Mouse (Mus musculus): Measurements from ENCODE around the gene Dscaml1. TPM values are rescaled to one million over a fixed set of nuclear protein-coding genes. Genes with fewer than 3 reads are reported as not detected.

Dscaml1 gene
- polyA plus RNA-seq, 1 experiment from 2014 or later, result 2.3 TPM

- Histone ChIP-seq H3K4me3 (no peak overlapping the region), H3K9ac (replicated peaks) (no peak overlapping the region), H3K4me2 (replicated peaks) (no peak overlapping the region), H3K27ac (replicated peaks) (no peak overlapping the region), H3K4me1 (0 out of 2 replicates have a peak, but pooled peaks cover 5% of the 10 kb centered on the region), H3K27me3 (peaks cover 15% of the 10 kb centered on the region), H3K36me3 (no peaks in the 10 kb centered on the region), H3K9me3 (no peaks in the 10 kb centered on the region)
- WGBS, result 70% methylated on average over 4 of the region's 4 CpGs
- ATAC-seq (ENCODE audit: low FRiP score, low read depth), result no peak
Observed at GRCm38 (mm10) chr9:45412700-45413477, 13.5 kb upstream of the Dscaml1 start.

GRCm38 (mm10) chr9:45413478-45414140 is 12.8 kb upstream of the Dscaml1 start:
- peaks cover 18% of the 10 kb centered on the region for H3K27me3 ChIP-seq
- H3K27ac ChIP-seq (replicated peaks), result no peak overlapping the region
- H3K9ac ChIP-seq (replicated peaks), result no peak overlapping the region
- H3K9me3 ChIP-seq, result no peaks in the 10 kb centered on the region
- 0 out of 2 replicates have a peak, but pooled peaks cover 4% of the 10 kb centered on the region for H3K4me1 ChIP-seq
- H3K4me3 ChIP-seq, result no peak overlapping the region
- WGBS, result 58% methylated on average over 5 of the region's 5 CpGs
- H3K36me3 ChIP-seq, result no peaks in the 10 kb centered on the region
- H3K4me2 ChIP-seq (replicated peaks), result no peak overlapping the region
- no peak for ATAC-seq (ENCODE audit: low FRiP score, low read depth)

GRCm38 (mm10) chr9:45415912-45416311 is 10.5 kb upstream of the Dscaml1 start:
- H3K27ac ChIP-seq (replicated peaks), result no peak overlapping the region
- H3K27me3 ChIP-seq, result peaks cover 12% of the 10 kb centered on the region
- no peak overlapping the region for H3K4me3 ChIP-seq
- no peak for ATAC-seq (ENCODE audit: low FRiP score, low read depth)
- no peak overlapping the region for H3K9ac ChIP-seq (replicated peaks)
- no peaks in the 10 kb centered on the region for H3K9me3 ChIP-seq
- no peak overlapping the region for H3K4me2 ChIP-seq (replicated peaks)
- H3K4me1 ChIP-seq, result 0 out of 2 replicates have a peak, but pooled peaks cover 4% of the 10 kb centered on the region
- H3K36me3 ChIP-seq, result no peaks in the 10 kb centered on the region
- 43% methylated on average over 4 of the region's 4 CpGs for WGBS

GRCm38 (mm10) chr9:45417245-45417644 is 9.2 kb upstream of the Dscaml1 start:
- peaks cover 17% of the 10 kb centered on the region for H3K27me3 ChIP-seq
- H3K4me1 ChIP-seq, result no peaks in the 10 kb centered on the region
- no peak overlapping the region for H3K9ac ChIP-seq (replicated peaks)
- H3K36me3 ChIP-seq, result no peaks in the 10 kb centered on the region
- ATAC-seq (ENCODE audit: low FRiP score, low read depth), result no peak
- H3K4me2 ChIP-seq (replicated peaks), result no peak overlapping the region
- WGBS, result 32% methylated on average over 8 of the region's 8 CpGs
- H3K27ac ChIP-seq (replicated peaks), result no peak overlapping the region
- H3K9me3 ChIP-seq, result no peaks in the 10 kb centered on the region
- H3K4me3 ChIP-seq, result no peak overlapping the region

GRCm38 (mm10) chr9:45418252-45418651 is 8.2 kb upstream of the Dscaml1 start:
- H3K4me2 ChIP-seq (replicated peaks), result no peak overlapping the region
- H3K36me3 ChIP-seq, result no peaks in the 10 kb centered on the region
- H3K9me3 ChIP-seq, result no peaks in the 10 kb centered on the region
- no peak overlapping the region for H3K9ac ChIP-seq (replicated peaks)
- H3K27ac ChIP-seq (replicated peaks), result no peak overlapping the region
- WGBS, result 62% methylated on average over 8 of the region's 8 CpGs
- ATAC-seq (ENCODE audit: low FRiP score, low read depth), result no peak
- peaks cover 14% of the 10 kb centered on the region for H3K27me3 ChIP-seq
- no peak overlapping the region for H3K4me3 ChIP-seq
- H3K4me1 ChIP-seq, result no peaks in the 10 kb centered on the region

GRCm38 (mm10) chr9:45421209-45421608 is 5.2 kb upstream of the Dscaml1 start:
- ATAC-seq (ENCODE audit: low FRiP score, low read depth), result no peak
- Histone ChIP-seq H3K9me3 (no peaks in the 10 kb centered on the region), H3K27ac (replicated peaks) (no peak overlapping the region), H3K4me2 (replicated peaks) (no peak overlapping the region), H3K27me3 (peaks cover 16% of the 10 kb centered on the region), H3K9ac (replicated peaks) (no peak overlapping the region), H3K4me1 (no peaks in the 10 kb centered on the region), H3K4me3 (no peak overlapping the region), H3K36me3 (no peaks in the 10 kb centered on the region)
- WGBS, result 64% methylated on average over 8 of the region's 8 CpGs

GRCm38 (mm10) chr9:45422761-45423298 is 3.6 kb upstream of the Dscaml1 start:
- WGBS, result 79% methylated on average over 7 of the region's 7 CpGs
- Histone ChIP-seq H3K9ac (replicated peaks) (no peak overlapping the region), H3K27me3 (peaks cover 27% of the 10 kb centered on the region), H3K4me1 (no peaks in the 10 kb centered on the region), H3K36me3 (no peaks in the 10 kb centered on the region), H3K27ac (replicated peaks) (no peak overlapping the region), H3K4me3 (no peak overlapping the region), H3K9me3 (no peaks in the 10 kb centered on the region), H3K4me2 (replicated peaks) (no peak overlapping the region)
- no peak for ATAC-seq (ENCODE audit: low FRiP score, low read depth)

- 33% methylated on average over 5 of the region's 5 CpGs for WGBS
- H3K27me3 ChIP-seq, result peaks cover 66% of the 10 kb centered on the region
- ATAC-seq (ENCODE audit: low FRiP score, low read depth), result no peak
- H3K9me3 ChIP-seq, result no peaks in the 10 kb centered on the region
- H3K36me3 ChIP-seq, result no peaks in the 10 kb centered on the region
- H3K27ac ChIP-seq (replicated peaks), result no peak overlapping the region
- no peak overlapping the region for H3K4me2 ChIP-seq (replicated peaks)
- H3K4me1 ChIP-seq, result peaks cover 29% of the 10 kb centered on the region
- no peak overlapping the region for H3K9ac ChIP-seq (replicated peaks)
- H3K4me3 ChIP-seq, result no peak overlapping the region
Observed at GRCm38 (mm10) chr9:45429392-45429791, 3.0 kb downstream of the Dscaml1 start.

- no peaks in the 10 kb centered on the region for H3K9me3 ChIP-seq
- no peaks in the 10 kb centered on the region for H3K36me3 ChIP-seq
- ATAC-seq (ENCODE audit: low FRiP score, low read depth), result no peak; the same call in 1 of the 2 replicates
- peaks cover 66% of the 10 kb centered on the region for H3K27me3 ChIP-seq
- peak overlapping the region; percentile 45 for H3K4me3 ChIP-seq
- peak overlapping the region; percentile 61 for H3K4me2 ChIP-seq (replicated peaks)
- WGBS, result 2% methylated on average over 50 of the region's 54 CpGs
- H3K4me1 ChIP-seq, result peaks cover 34% of the 10 kb centered on the region
- H3K27ac ChIP-seq (replicated peaks), result no peak overlapping the region
- H3K9ac ChIP-seq (replicated peaks), result peak overlapping the region; percentile 37
Observed at GRCm38 (mm10) chr9:45429951-45430697, 3.7 kb downstream of the Dscaml1 start.

- Histone ChIP-seq H3K4me3 (peak overlapping the region; percentile 45), H3K27ac (replicated peaks) (no peak overlapping the region), H3K4me1 (peaks cover 34% of the 10 kb centered on the region), H3K9ac (replicated peaks) (peak overlapping the region; percentile 37), H3K9me3 (no peaks in the 10 kb centered on the region), H3K4me2 (replicated peaks) (peak overlapping the region; percentile 61), H3K36me3 (no peaks in the 10 kb centered on the region), H3K27me3 (peaks cover 66% of the 10 kb centered on the region)
- WGBS, result 3% methylated on average over 13 of the region's 17 CpGs
- no peak for ATAC-seq (ENCODE audit: low FRiP score, low read depth)
Observed at GRCm38 (mm10) chr9:45430698-45430959, 4.2 kb downstream of the Dscaml1 start.

GRCm38 (mm10) chr9:45431150-45431549 is 4.7 kb downstream of the Dscaml1 start:
- WGBS, result under 1% methylated on average over 26 of the region's 26 CpGs
- peak overlapping the region; percentile 37; the same call in 1 of the 2 replicates for H3K9ac ChIP-seq (replicated peaks)

GRCm38 (mm10) chr9:45432639-45433038 is 6.2 kb downstream of the Dscaml1 start:
- peaks cover 43% of the 10 kb centered on the region for H3K4me1 ChIP-seq
- H3K4me3 ChIP-seq, result no peak overlapping the region
- no peak overlapping the region for H3K27ac ChIP-seq (replicated peaks)
- H3K9ac ChIP-seq (replicated peaks), result no peak overlapping the region
- H3K9me3 ChIP-seq, result no peaks in the 10 kb centered on the region
- peak overlapping the region; percentile 18; the same call in 1 of the 2 replicates for H3K4me2 ChIP-seq (replicated peaks)
- WGBS, result 68% methylated on average over 12 of the region's 12 CpGs
- H3K27me3 ChIP-seq, result peaks cover 51% of the 10 kb centered on the region
- H3K36me3 ChIP-seq, result no peaks in the 10 kb centered on the region
- ATAC-seq (ENCODE audit: low FRiP score, low read depth), result no peak

More at GRCm38 (mm10) chr9:45431150-45431549, 4.7 kb downstream of the Dscaml1 start:
- H3K27ac ChIP-seq (replicated peaks), result no peak overlapping the region
- peak overlapping the region; percentile 45 for H3K4me3 ChIP-seq
- no peak for ATAC-seq (ENCODE audit: low FRiP score, low read depth)
- peaks cover 63% of the 10 kb centered on the region for H3K27me3 ChIP-seq
- no peaks in the 10 kb centered on the region for H3K36me3 ChIP-seq
- peaks cover 34% of the 10 kb centered on the region for H3K4me1 ChIP-seq
- peak overlapping the region; percentile 61 for H3K4me2 ChIP-seq (replicated peaks)
- no peaks in the 10 kb centered on the region for H3K9me3 ChIP-seq
